Comparison of ENCODE assay signal across 16 mouse cellular contexts in the genomic region with DNA sequence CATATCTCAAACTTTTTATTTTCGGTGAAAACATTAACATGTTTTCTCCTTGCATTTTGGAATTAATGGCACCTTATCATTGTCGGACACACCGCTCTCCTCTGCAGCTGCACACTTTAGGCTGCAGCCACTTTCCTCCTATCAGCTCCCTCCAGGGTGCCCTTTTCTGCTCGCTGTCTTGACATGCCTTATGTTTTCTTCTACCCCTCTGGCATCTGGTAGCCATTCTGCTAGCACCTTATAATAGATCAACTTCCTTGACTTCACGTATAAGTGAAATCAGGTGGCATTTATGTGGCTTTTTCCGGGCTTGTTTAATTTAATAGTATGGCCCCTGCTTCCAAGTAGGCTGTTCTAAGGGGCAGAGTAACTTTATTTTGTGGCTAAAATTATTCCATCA.
"Had no signal": no experiment of that assay in that cellular context is flagged by ENCODE, and none has a peak within 500 bp of the region (broad histone marks: within the 10 kb centered on the region; RNA-seq: fewer than 3 reads in every experiment).

No protein-coding gene starts in this region.

- DNase-seq: kidney, adult 8-10 months; liver, embryonic 13.5 days; liver, postnatal 0 days; lung, postnatal 14 days; retina, postnatal 1 day; right cerebral cortex, postnatal 14 days; thymus, postnatal 4 days had no signal

- ATAC-seq: liver, postnatal 0 days; midbrain, embryonic 16.5 days had no signal

- H3K27me3 ChIP-seq: limb, embryonic 15.5 days; liver, embryonic 13.5 days; lung, embryonic 15.5 days; megakaryocyte, embryonic 14.5 days; midbrain, embryonic 12.5 days; neural tube, embryonic 13.5 days had no signal

- H3K9ac ChIP-seq: limb, embryonic 15.5 days; liver, embryonic 13.5 days; liver, postnatal 0 days; lung, embryonic 15.5 days; midbrain, embryonic 12.5 days; neural tube, embryonic 13.5 days had no signal

- H3K9me3 ChIP-seq: limb, embryonic 15.5 days; liver, embryonic 13.5 days; lung, embryonic 15.5 days; megakaryocyte, embryonic 14.5 days; midbrain, embryonic 12.5 days; neural tube, embryonic 13.5 days had no signal

- H3K36me3 ChIP-seq: limb, embryonic 15.5 days; liver, embryonic 13.5 days; lung, embryonic 15.5 days; midbrain, embryonic 12.5 days; neural tube, embryonic 13.5 days had no signal

- H3K4me2 ChIP-seq: limb, embryonic 15.5 days; liver, embryonic 13.5 days; lung, embryonic 15.5 days; midbrain, embryonic 12.5 days; neural tube, embryonic 13.5 days had no signal

- H3K4me1 ChIP-seq: limb, embryonic 15.5 days; liver, embryonic 13.5 days; lung, embryonic 15.5 days; megakaryocyte, embryonic 14.5 days; midbrain, embryonic 12.5 days; neural tube, embryonic 13.5 days had no signal

- H3K4me3 ChIP-seq: left cerebral cortex, adult 2 months; limb, embryonic 15.5 days; liver, embryonic 13.5 days; lung, embryonic 15.5 days; megakaryocyte, embryonic 14.5 days; midbrain, embryonic 12.5 days; neural tube, embryonic 13.5 days had no signal

- H3K27ac ChIP-seq: kidney, postnatal 0 days; left cerebral cortex, adult 2 months; limb, embryonic 15.5 days; liver, embryonic 13.5 days; lung, embryonic 15.5 days; macrophage; midbrain, embryonic 12.5 days; neural tube, embryonic 13.5 days had no signal
